Mouse (Mus musculus): ENCODE data around the gene Nhej1.

DNA sequence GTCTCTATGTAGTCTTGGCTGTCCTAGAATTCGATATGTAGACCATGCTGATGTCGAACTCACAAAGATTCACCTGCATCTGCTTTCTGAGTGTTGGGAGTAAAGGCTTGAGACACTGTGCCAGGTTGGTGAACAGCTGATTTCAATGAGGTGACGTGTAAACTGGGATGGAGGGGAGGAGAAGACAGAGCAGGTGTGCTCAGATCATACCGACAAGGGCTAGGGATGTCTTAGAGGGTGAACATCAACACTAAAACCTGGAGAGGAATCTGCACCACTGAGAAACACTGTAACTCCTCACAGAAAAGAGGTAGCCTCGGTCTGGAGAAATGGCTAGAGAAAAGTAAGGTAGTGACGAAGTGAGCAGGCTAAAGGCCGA, 43.1 kb upstream of the Nhej1 start:
- no peak for TF ChIP-seq CTCF (IDR thresholded peaks at IDR 0.05; ENCODE audit: borderline replicate concordance, insufficient read depth, low read length)
- TF ChIP-seq POLR2A (IDR thresholded peaks at IDR 0.05; ENCODE audit: low read depth, low read length) = no peak
